Mouse (Mus musculus) kidney, postnatal 4 days (tissue): ENCODE results near the gene Lancl2.

Experiments used
- DNase-seq, 2 experiments: peaks; one replicate each; pipeline ENCODE4 v3.0.0; 2021; ENCODE audit warnings: mixed read lengths in 2 of 2

Gene Lancl2

GRCm38 (mm10) chr6:57702376-57702742 lies at the start of gene Lancl2:
TSS of gene Lancl2 (plus strand) at chr6:57702540.
- peak in 1 of 2 experiments; percentile 53 for DNase-seq

GRCm38 (mm10) chr6:57661295-57661694 lies 41.0 kb upstream of the Lancl2 start:
- no peak for DNase-seq

GRCm38 (mm10) chr6:57684156-57684555 lies 18.2 kb upstream of the Lancl2 start:
- DNase-seq: no peak

- peak; percentile 91 to 94 for DNase-seq
Measured at GRCm38 (mm10) chr6:57691467-57692261, 10.7 kb upstream of the Lancl2 start, which contains the start of gene Pyurf. TSS of gene Pyurf (minus strand) at chr6:57692078.

- no peak for DNase-seq
Measured at GRCm38 (mm10) chr6:57693116-57693515, 9.2 kb upstream of the Lancl2 start.

GRCm38 (mm10) chr6:57701686-57702085 lies 654 bp upstream of the Lancl2 start:
- no peak for DNase-seq

- peak; percentile 96 to 98 for DNase-seq
Measured at GRCm38 (mm10) chr6:57702743-57703499, 581 bp downstream of the Lancl2 start.

GRCm38 (mm10) chr6:57703703-57704102 lies 1.4 kb downstream of the Lancl2 start:
- peak; percentile 11 to 33 for DNase-seq

- no peak for DNase-seq
Measured at GRCm38 (mm10) chr6:57706721-57707120, 4.4 kb downstream of the Lancl2 start.

- DNase-seq: no peak
Measured at GRCm38 (mm10) chr6:57711726-57712125, 9.4 kb downstream of the Lancl2 start.

GRCm38 (mm10) chr6:57721347-57721746 lies 19.0 kb downstream of the Lancl2 start:
- DNase-seq: no peak

GRCm38 (mm10) chr6:57742749-57743148 lies 40.4 kb downstream of the Lancl2 start:
- no peak for DNase-seq

- peak; percentile 8 to 30 for DNase-seq
Measured at GRCm38 (mm10) chr6:57743333-57743732, 41.0 kb downstream of the Lancl2 start.

GRCm38 (mm10) chr6:57744123-57744522 lies 41.8 kb downstream of the Lancl2 start:
- DNase-seq: no peak

GRCm38 (mm10) chr6:57744974-57745747 lies 42.8 kb downstream of the Lancl2 start:
- no peak for DNase-seq

GRCm38 (mm10) chr6:57745748-57746129 lies 43.4 kb downstream of the Lancl2 start:
- no peak for DNase-seq

GRCm38 (mm10) chr6:57753962-57754759 lies 51.8 kb downstream of the Lancl2 start:
- no peak for DNase-seq

GRCm38 (mm10) chr6:57763054-57763453 lies 60.7 kb downstream of the Lancl2 start:
- no peak for DNase-seq

- peak in 1 of 2 experiments; percentile 19 for DNase-seq
Measured at GRCm38 (mm10) chr6:57765095-57765878, 62.9 kb downstream of the Lancl2 start.

- no peak for DNase-seq
Measured at GRCm38 (mm10) chr6:57766287-57766686, 63.9 kb downstream of the Lancl2 start.

GRCm38 (mm10) chr6:57767112-57767868 lies 65.0 kb downstream of the Lancl2 start:
- no peak for DNase-seq
